Mouse (Mus musculus) embryonic fibroblast, embryonic 13.5 days (primary cell): ENCODE results near the gene Cd93. TPM values are rescaled to one million over a fixed set of nuclear protein-coding genes. Genes with fewer than 3 reads are reported as not detected.

ENCODE experiments used
- H3K27ac ChIP-seq: 2 replicates; pipeline ENCODE4 v1.5.1; 2012; ENCODE audit warnings: low read length, control low read depth, inconsistent platforms; ENCODE audit not compliant: insufficient read depth
- H3K4me1 ChIP-seq: 2 replicates; pipeline ENCODE4 v1.6.1; 2011; ENCODE audit warnings: low read length; ENCODE audit not compliant: control insufficient read depth, insufficient read depth
- H3K4me3 ChIP-seq: 2 replicates; pipeline ENCODE4 v1.5.1; 2011; ENCODE audit warnings: mild to moderate bottlenecking, control low read depth, low read length; ENCODE audit not compliant: insufficient read depth
- CTCF ChIP-seq: IDR thresholded peaks from 2 replicates; pipeline ENCODE4 v1.5.1; 2011; ENCODE audit warnings: mild to moderate bottlenecking, control low read depth, low read length, moderate library complexity, borderline replicate concordance; ENCODE audit not compliant: insufficient read depth
- POLR2A ChIP-seq: IDR thresholded peaks from 2 replicates; pipeline ENCODE4 v1.6.1; 2011; ENCODE audit warnings: low read depth, mild to moderate bottlenecking, control low read depth, low read length, moderate library complexity
- polyA plus RNA-seq: library from polyadenylated mRNA; stranded (reverse); fragments of >200 nt; gene quantifications from 2 replicates; pipeline ENCODE4 v1.2.4, GENCODE M21; 2011; ENCODE audit warnings: low read depth; ENCODE audit not compliant: missing spikeins, insufficient read length

Cd93 gene
- polyA plus RNA-seq, 1 experiment, result 1.1 TPM

DNA sequence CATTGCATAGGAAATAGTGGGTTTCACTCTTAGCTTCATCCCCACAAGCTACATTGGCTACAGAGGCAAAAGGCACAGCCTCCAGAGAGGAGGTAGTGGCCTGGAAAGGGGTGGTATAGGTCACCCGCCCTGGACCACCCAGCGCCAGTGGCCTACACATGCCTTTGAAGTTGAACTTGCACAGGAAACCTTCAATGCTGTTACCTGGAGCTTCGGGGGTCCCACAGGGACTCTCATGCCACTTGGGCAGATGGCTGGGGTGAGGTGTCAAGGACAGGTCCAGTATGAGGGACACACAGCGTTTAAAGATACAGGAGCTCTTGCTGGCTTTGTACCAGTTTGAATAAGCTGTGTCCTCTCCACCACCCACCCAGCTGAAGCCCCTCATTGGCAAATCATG is 653 bp downstream of the Cd93 start:
- H3K4me1 ChIP-seq, result peaks cover 17% of the 10 kb centered on the region
- H3K27ac ChIP-seq, result no peak overlapping the region
- H3K4me3 ChIP-seq, result no peak overlapping the region
- TF ChIP-seq CTCF, result no peak
- no peak for TF ChIP-seq POLR2A

DNA sequence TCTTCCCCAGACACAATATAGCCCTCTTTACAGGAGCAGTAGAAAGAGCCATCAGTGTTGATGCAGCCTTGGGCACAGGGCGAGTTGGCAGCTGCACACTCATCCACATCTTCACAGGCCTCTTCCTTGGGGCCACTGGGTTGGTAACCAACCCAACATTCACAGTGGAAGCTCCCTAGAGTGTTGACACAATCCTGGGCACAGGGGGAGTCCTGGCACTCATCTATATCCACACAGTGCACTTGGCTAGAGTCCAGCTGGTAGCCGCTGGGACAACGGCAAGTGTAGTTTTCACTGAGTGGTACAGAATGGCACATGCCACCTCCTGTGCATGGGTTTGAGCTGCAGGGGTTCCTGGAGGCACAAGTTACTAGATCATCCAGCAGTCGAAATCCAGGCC is 1.2 kb downstream of the Cd93 start:
- H3K27ac ChIP-seq, result no peak overlapping the region
- TF ChIP-seq CTCF, result no peak
- no peak for TF ChIP-seq POLR2A
- H3K4me1 ChIP-seq, result peaks cover 17% of the 10 kb centered on the region
- no peak overlapping the region for H3K4me3 ChIP-seq

GRCm38 (mm10) chr2:148441421-148441820 is 1.9 kb downstream of the Cd93 start:
- no peak overlapping the region for H3K4me3 ChIP-seq
- peaks cover 13% of the 10 kb centered on the region for H3K4me1 ChIP-seq
- TF ChIP-seq POLR2A (no peak), CTCF (no peak)
- H3K27ac ChIP-seq, result no peak overlapping the region

DNA sequence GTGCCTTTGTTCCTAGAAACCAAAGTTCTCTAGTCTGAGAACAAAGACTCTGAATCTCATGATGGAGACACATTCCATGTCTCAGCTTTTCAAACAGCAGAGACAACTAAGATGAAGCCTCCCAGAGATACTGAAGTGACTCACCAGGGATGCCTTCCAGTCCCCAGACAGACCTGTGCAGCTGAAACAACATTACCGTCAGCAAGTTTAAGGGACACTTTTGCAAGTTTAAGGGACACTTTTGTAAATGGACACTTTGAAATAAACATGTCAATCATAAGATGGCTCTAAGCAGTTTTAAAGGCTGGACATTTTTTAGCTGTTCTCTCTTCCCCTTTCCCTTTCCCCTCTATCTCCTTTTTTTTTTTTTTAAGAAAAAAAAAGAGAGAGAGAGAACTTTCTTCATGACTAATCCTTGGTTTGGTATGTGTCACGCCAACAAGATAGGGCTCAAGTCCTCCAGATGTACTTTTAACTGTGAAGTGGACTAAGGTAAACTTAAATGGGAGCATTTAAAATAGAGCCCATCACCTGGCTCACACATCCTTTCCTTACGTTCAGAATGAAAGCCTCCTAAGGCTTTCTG is 3.6 kb downstream of the Cd93 start:
- Histone ChIP-seq H3K27ac (no peak overlapping the region), H3K4me1 (peaks cover 6% of the 10 kb centered on the region; the same call in 1 of the 2 replicates), H3K4me3 (no peak overlapping the region)
- no peak for TF ChIP-seq POLR2A
- no peak for TF ChIP-seq CTCF

GRCm38 (mm10) chr2:148436285-148436684 is 7.1 kb downstream of the Cd93 start:
- TF ChIP-seq CTCF (no peak), POLR2A (no peak)
- no peak overlapping the region for H3K4me3 ChIP-seq
- no peak overlapping the region for H3K27ac ChIP-seq
- peaks cover 6% of the 10 kb centered on the region; the same call in 1 of the 2 replicates for H3K4me1 ChIP-seq

GRCm38 (mm10) chr2:148432346-148432745 is 11.0 kb downstream of the Cd93 start:
- Histone ChIP-seq H3K4me3 (no peak overlapping the region), H3K4me1 (peaks cover 4% of the 10 kb centered on the region; the same call in 1 of the 2 replicates), H3K27ac (no peak overlapping the region)
- no peak for TF ChIP-seq CTCF
- no peak for TF ChIP-seq POLR2A

GRCm38 (mm10) chr2:148430941-148431340 is 12.4 kb downstream of the Cd93 start:
- H3K4me3 ChIP-seq, result no peak overlapping the region
- no peak for TF ChIP-seq POLR2A
- TF ChIP-seq CTCF, result no peak
- no peak overlapping the region for H3K27ac ChIP-seq
- H3K4me1 ChIP-seq, result peaks cover 4% of the 10 kb centered on the region; the same call in 1 of the 2 replicates

GRCm38 (mm10) chr2:148429001-148429505 is 14.3 kb downstream of the Cd93 start:
- no peak overlapping the region for H3K27ac ChIP-seq
- TF ChIP-seq CTCF (no peak), POLR2A (no peak)
- peaks cover 4% of the 10 kb centered on the region; the same call in 1 of the 2 replicates for H3K4me1 ChIP-seq

GRCm38 (mm10) chr2:148428523-148428922 is 14.8 kb downstream of the Cd93 start:
- TF ChIP-seq POLR2A (no peak), CTCF (no peak)
- H3K27ac ChIP-seq, result no peak overlapping the region
- no peak overlapping the region for H3K4me3 ChIP-seq
- H3K4me1 ChIP-seq, result peaks cover 4% of the 10 kb centered on the region; the same call in 1 of the 2 replicates

More at GRCm38 (mm10) chr2:148429001-148429505, 14.3 kb downstream of the Cd93 start:
- no peak overlapping the region for H3K4me3 ChIP-seq

DNA sequence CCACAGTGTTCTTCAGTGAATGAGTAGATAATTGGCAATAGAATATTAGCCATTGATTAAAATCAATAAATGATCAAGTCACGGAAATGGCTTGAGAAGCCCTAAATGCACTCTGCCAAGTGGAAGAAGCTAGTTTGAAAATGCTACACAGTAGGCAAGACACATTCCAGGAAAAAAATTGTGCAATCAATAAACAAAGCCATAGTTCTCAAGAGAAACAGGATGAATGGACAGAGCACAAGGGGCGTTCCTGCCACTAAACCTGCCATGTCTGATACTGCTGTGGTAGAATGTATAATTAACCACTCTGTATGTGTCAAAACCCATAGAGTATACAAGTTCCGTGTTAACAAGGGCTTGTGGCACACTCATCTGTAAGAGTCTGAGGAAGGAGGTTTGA is 15.8 kb downstream of the Cd93 start:
- H3K4me1 ChIP-seq, result peaks cover 4% of the 10 kb centered on the region; the same call in 1 of the 2 replicates
- no peak overlapping the region for H3K4me3 ChIP-seq
- H3K27ac ChIP-seq, result no peak overlapping the region
- TF ChIP-seq CTCF, result no peak
- TF ChIP-seq POLR2A, result no peak
